Mouse (Mus musculus): ENCODE measurements around the gene App. TPM values are rescaled to one million over a fixed set of nuclear protein-coding genes. Genes with fewer than 3 reads are reported as not detected.

Gene App
- polyA plus RNA-seq, 1 experiment, result 59.8 TPM

GRCm38 (mm10) chr16:85071791-85072190, 101.8 kb downstream of the App start:
- H3K4me1 ChIP-seq (replicated peaks; ENCODE audit: control insufficient read depth, insufficient read depth, low read length), result no peaks in the 10 kb centered on the region
- no peaks in the 10 kb centered on the region for H3K36me3 ChIP-seq (ENCODE audit: control insufficient read depth, insufficient read depth, low read length)
- no peak for DNase-seq
- no peak overlapping the region for H3K27ac ChIP-seq (ENCODE audit: control insufficient read depth, insufficient read depth, low read length)
- TF ChIP-seq POLR2A (IDR thresholded peaks at IDR 0.05; ENCODE audit: control insufficient read depth, extremely low read depth, insufficient read depth, low read length, poor library complexity) (no peak), CTCF (IDR thresholded peaks at IDR 0.05; ENCODE audit: borderline replicate concordance, control insufficient read depth, extremely low read depth, insufficient read depth, low read length, poor library complexity) (no peak)
- H3K4me3 ChIP-seq (ENCODE audit: control insufficient read depth, insufficient read depth, low read length), result no peak overlapping the region
- H3K27me3 ChIP-seq (ENCODE audit: control insufficient read depth, insufficient read depth, low read length), result no peaks in the 10 kb centered on the region
- 56% methylated on average over 12 of the region's 12 CpGs for WGBS

GRCm38 (mm10) chr16:85071248-85071647, 102.3 kb downstream of the App start:
- H3K4me1 ChIP-seq (replicated peaks; ENCODE audit: control insufficient read depth, insufficient read depth, low read length), result no peaks in the 10 kb centered on the region
- H3K27ac ChIP-seq (ENCODE audit: control insufficient read depth, insufficient read depth, low read length), result no peak overlapping the region
- no peaks in the 10 kb centered on the region for H3K36me3 ChIP-seq (ENCODE audit: control insufficient read depth, insufficient read depth, low read length)
- H3K27me3 ChIP-seq (ENCODE audit: control insufficient read depth, insufficient read depth, low read length), result no peaks in the 10 kb centered on the region
- no peak for TF ChIP-seq POLR2A (IDR thresholded peaks at IDR 0.05; ENCODE audit: control insufficient read depth, extremely low read depth, insufficient read depth, low read length, poor library complexity)
- no peak overlapping the region for H3K4me3 ChIP-seq (ENCODE audit: control insufficient read depth, insufficient read depth, low read length)
- no peak for DNase-seq
- WGBS, result 97% methylated on average over 1 of the region's 1 CpGs

GRCm38 (mm10) chr16:85067254-85067893, 106.2 kb downstream of the App start:
- DNase-seq, result no peak
- no peak overlapping the region for H3K27ac ChIP-seq (ENCODE audit: control insufficient read depth, insufficient read depth, low read length)
- no peak overlapping the region for H3K4me3 ChIP-seq (ENCODE audit: control insufficient read depth, insufficient read depth, low read length)
- H3K36me3 ChIP-seq (ENCODE audit: control insufficient read depth, insufficient read depth, low read length), result no peaks in the 10 kb centered on the region
- no peaks in the 10 kb centered on the region for H3K27me3 ChIP-seq (ENCODE audit: control insufficient read depth, insufficient read depth, low read length)
- WGBS, result 97% methylated on average over 13 of the region's 13 CpGs
- TF ChIP-seq POLR2A (IDR thresholded peaks at IDR 0.05; ENCODE audit: control insufficient read depth, extremely low read depth, insufficient read depth, low read length, poor library complexity) (no peak), CTCF (IDR thresholded peaks at IDR 0.05; ENCODE audit: borderline replicate concordance, control insufficient read depth, extremely low read depth, insufficient read depth, low read length, poor library complexity) (no peak)
- H3K4me1 ChIP-seq (replicated peaks; ENCODE audit: control insufficient read depth, insufficient read depth, low read length), result no peaks in the 10 kb centered on the region

DNA sequence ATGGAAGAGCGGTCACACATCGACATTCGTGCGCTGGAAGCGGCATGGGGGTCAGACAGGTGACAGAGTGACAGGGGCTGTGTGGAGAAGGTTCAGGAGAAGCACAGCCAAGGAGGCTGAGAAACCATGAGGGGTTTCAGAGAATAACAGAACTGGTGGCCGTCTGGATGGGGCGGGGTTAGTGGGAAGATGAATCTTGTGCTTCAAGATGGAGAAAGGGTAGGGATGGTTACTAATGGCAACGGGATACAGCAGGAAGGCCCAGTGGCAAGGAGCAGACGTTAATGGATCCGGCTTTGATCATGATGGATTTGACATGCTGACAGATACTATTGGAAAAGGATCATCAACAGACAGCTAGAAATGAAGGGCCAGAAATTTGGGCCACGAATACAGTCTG, 107.3 kb downstream of the App start:
- WGBS, result 95% methylated on average over 11 of the region's 11 CpGs
- DNase-seq, result no peak
- Histone ChIP-seq H3K36me3 (ENCODE audit: control insufficient read depth, insufficient read depth, low read length) (no peaks in the 10 kb centered on the region), H3K27ac (ENCODE audit: control insufficient read depth, insufficient read depth, low read length) (no peak overlapping the region), H3K4me3 (ENCODE audit: control insufficient read depth, insufficient read depth, low read length) (no peak overlapping the region), H3K27me3 (ENCODE audit: control insufficient read depth, insufficient read depth, low read length) (no peaks in the 10 kb centered on the region), H3K4me1 (replicated peaks; ENCODE audit: control insufficient read depth, insufficient read depth, low read length) (no peaks in the 10 kb centered on the region)
- no peak for TF ChIP-seq POLR2A (IDR thresholded peaks at IDR 0.05; ENCODE audit: control insufficient read depth, extremely low read depth, insufficient read depth, low read length, poor library complexity)
- TF ChIP-seq CTCF (IDR thresholded peaks at IDR 0.05; ENCODE audit: borderline replicate concordance, control insufficient read depth, extremely low read depth, insufficient read depth, low read length, poor library complexity), result no peak

GRCm38 (mm10) chr16:85064800-85065199, 108.8 kb downstream of the App start:
- H3K27me3 ChIP-seq (ENCODE audit: control insufficient read depth, insufficient read depth, low read length), result no peaks in the 10 kb centered on the region
- no peak overlapping the region for H3K4me3 ChIP-seq (ENCODE audit: control insufficient read depth, insufficient read depth, low read length)
- no peaks in the 10 kb centered on the region for H3K4me1 ChIP-seq (replicated peaks; ENCODE audit: control insufficient read depth, insufficient read depth, low read length)
- 56% methylated on average over 6 of the region's 6 CpGs for WGBS
- DNase-seq, result no peak
- TF ChIP-seq CTCF (IDR thresholded peaks at IDR 0.05; ENCODE audit: borderline replicate concordance, control insufficient read depth, extremely low read depth, insufficient read depth, low read length, poor library complexity), result no peak
- TF ChIP-seq POLR2A (IDR thresholded peaks at IDR 0.05; ENCODE audit: control insufficient read depth, extremely low read depth, insufficient read depth, low read length, poor library complexity), result no peak
- H3K36me3 ChIP-seq (ENCODE audit: control insufficient read depth, insufficient read depth, low read length), result no peaks in the 10 kb centered on the region
- no peak overlapping the region for H3K27ac ChIP-seq (ENCODE audit: control insufficient read depth, insufficient read depth, low read length)

- 97% methylated on average over 3 of the region's 3 CpGs for WGBS
- no peak for DNase-seq
- H3K27ac ChIP-seq (ENCODE audit: control insufficient read depth, insufficient read depth, low read length), result no peak overlapping the region
- TF ChIP-seq POLR2A (IDR thresholded peaks at IDR 0.05; ENCODE audit: control insufficient read depth, extremely low read depth, insufficient read depth, low read length, poor library complexity), result no peak
- TF ChIP-seq CTCF (IDR thresholded peaks at IDR 0.05; ENCODE audit: borderline replicate concordance, control insufficient read depth, extremely low read depth, insufficient read depth, low read length, poor library complexity), result no peak
- no peaks in the 10 kb centered on the region for H3K4me1 ChIP-seq (replicated peaks; ENCODE audit: control insufficient read depth, insufficient read depth, low read length)
- H3K4me3 ChIP-seq (ENCODE audit: control insufficient read depth, insufficient read depth, low read length), result no peak overlapping the region
- H3K36me3 ChIP-seq (ENCODE audit: control insufficient read depth, insufficient read depth, low read length), result no peaks in the 10 kb centered on the region
- no peaks in the 10 kb centered on the region for H3K27me3 ChIP-seq (ENCODE audit: control insufficient read depth, insufficient read depth, low read length)
These were observed 110.8 kb downstream of the App start for GRCm38 (mm10) chr16:85062732-85063131.

GRCm38 (mm10) chr16:85061725-85062124, 111.8 kb downstream of the App start:
- TF ChIP-seq POLR2A (IDR thresholded peaks at IDR 0.05; ENCODE audit: control insufficient read depth, extremely low read depth, insufficient read depth, low read length, poor library complexity), result no peak
- no peak for TF ChIP-seq CTCF (IDR thresholded peaks at IDR 0.05; ENCODE audit: borderline replicate concordance, control insufficient read depth, extremely low read depth, insufficient read depth, low read length, poor library complexity)
- DNase-seq, result no peak
- Histone ChIP-seq H3K27ac (ENCODE audit: control insufficient read depth, insufficient read depth, low read length) (no peak overlapping the region), H3K4me3 (ENCODE audit: control insufficient read depth, insufficient read depth, low read length) (no peak overlapping the region), H3K4me1 (replicated peaks; ENCODE audit: control insufficient read depth, insufficient read depth, low read length) (no peaks in the 10 kb centered on the region), H3K27me3 (ENCODE audit: control insufficient read depth, insufficient read depth, low read length) (no peaks in the 10 kb centered on the region), H3K36me3 (ENCODE audit: control insufficient read depth, insufficient read depth, low read length) (no peaks in the 10 kb centered on the region)
- WGBS, result 94% methylated on average over 4 of the region's 4 CpGs

Measured in thymus, adult 2 months (tissue).